Mouse (Mus musculus) T-helper 1 cell (primary cell): ENCODE measurements around the gene Gm21964.

Experiments
- in situ Hi-C: fragments of 300-600 bp; cut with MboI, MseI; formaldehyde crosslinking; loops from one replicate; pipeline ENCODE4 v1.15.1; 2025; ENCODE audit warnings: high pct_unique_total_duplicates

Gm21964 gene

GRCm38 (mm10) chr8:110100907-110101306 lies at the start of gene Gm21964:
Gene Gm21964 (plus strand): TSS chr8:110101207.
- in situ Hi-C loops, result no loop called here

DNA sequence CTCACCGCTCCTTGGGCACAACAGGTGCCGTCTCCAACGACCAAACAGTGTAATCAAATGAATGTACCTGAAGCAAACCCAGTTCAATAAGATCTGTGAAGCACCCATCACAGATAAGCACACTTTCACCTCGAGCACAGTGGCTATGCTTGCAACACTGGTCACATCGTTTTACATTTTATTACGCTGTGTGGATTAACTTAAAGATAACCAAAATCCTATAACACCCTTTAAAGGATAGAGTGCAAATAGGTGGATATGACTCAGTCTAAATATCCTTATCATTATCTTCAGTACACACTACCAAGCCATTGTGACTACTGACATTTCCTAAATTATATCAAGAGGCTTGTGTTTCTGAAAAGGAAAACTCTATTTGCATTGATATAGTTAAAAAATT lies 49.8 kb upstream of the Gm21964 start:
- in situ Hi-C loops, result no loop called here

- in situ Hi-C loops, result no loop called here
These were observed 42.8 kb upstream of the Gm21964 start for GRCm38 (mm10) chr8:110058207-110058606.

DNA sequence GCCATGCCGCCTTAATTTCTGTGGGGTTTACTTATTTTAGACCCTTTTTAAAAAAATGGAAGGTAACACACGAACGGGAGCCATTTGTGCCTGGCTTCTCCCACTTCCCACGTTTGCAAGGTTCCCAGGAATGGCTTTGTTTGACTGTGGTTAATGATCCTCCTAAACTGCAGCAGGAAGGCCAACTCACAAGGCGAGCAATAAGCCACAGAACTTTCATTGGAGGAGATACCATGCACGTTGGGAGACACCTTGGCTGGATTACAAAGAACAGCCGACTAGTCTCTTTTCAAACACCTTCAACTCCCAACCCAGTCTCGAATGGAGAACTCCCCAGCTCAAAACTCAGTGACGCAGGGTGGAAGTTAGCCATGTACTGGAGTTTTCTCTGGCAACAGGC lies 36.8 kb upstream of the Gm21964 start:
- in situ Hi-C loops, result no loop called here

- in situ Hi-C loops, result no loop called here
These were observed 36.2 kb upstream of the Gm21964 start for GRCm38 (mm10) chr8:110064606-110065365.

DNA sequence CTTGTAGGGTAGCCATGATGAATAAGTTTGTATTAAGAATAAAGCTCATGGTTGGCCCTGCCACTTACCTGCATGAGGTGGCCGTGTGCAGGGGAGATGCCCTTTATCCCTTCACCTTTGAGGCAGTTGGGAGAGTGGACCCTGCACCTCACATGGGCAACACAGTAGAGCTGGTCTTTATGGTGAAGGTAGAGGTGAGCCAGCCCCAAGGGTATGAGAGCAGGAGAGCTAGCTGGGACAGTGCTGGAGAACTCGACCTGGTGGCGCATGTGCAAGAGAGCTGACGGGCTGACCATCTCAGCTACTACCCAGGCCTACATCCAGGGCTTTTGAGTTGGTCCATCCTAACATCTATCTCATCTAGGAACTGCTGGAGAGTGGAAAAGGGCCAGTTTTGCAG lies 35.3 kb upstream of the Gm21964 start:
- in situ Hi-C loops, result no loop called here

DNA sequence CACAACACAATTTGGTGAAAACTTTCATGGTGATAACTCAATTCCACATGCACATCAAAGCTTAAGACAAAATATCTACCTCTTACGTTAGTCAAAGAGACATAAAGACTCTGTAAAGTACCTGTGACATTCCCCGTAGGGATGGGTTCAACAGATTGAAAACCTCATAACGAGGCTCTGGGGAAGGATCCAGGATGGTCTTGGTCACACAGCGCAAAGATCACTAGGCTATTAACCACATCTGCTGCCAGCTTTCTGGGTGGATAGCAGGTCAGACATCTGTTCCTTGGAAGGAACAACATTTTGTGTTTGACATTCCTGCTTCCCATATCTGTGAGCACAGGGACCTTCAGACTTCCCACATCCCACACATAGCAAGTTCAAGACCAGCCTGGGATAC lies 31.3 kb upstream of the Gm21964 start:
- in situ Hi-C loops, result loop anchor here (5.0 kb wide), 1 partner anchor 97 kb away; no protein-coding TSS in a partner anchor

DNA sequence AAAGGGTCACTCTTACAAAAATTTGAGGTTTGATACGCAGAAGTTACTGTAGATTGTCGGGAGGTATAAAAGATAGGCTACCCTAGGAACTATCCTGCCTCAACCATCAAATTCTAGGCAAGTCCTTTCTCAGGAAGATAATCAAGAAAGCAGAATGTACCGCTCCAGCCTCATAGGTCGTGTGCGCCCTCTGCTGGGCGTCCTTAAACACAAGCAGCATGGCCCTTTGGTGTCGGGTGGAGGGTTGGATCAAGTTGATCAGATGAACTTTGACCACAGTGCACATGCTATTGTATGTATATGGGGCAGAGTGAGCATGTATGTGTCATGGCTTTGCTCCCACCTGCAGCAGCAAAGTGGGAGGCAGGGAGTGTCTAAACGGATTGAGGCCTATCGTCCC lies 29.4 kb upstream of the Gm21964 start:
- in situ Hi-C loops, result loop anchor here (5.0 kb wide), 1 partner anchor 99 kb away; no protein-coding TSS in a partner anchor

DNA sequence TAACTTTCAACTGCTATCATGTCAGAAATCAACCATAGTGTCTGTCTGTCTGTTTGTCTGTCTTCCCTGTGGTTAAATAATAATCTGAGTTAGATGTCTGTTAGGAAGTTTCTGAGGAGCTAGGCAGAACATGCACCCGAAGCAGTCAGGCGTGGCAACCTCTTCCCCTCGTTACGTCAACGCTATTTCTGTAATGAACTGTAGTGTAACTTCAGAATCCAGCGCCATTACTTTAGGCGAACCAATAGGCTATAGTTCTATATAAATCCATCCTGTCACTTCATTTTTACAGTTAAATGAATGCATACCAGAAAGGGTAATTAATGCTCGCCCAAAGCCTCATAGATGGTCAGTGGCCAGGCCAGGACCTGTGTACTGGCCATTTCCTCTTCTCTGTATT lies 26.5 kb upstream of the Gm21964 start:
- in situ Hi-C loops, result loop anchor here (5.0 kb wide), 1 partner anchor 102 kb away; no protein-coding TSS in a partner anchor

GRCm38 (mm10) chr8:110079282-110080221 lies 21.5 kb upstream of the Gm21964 start, which contains the start of gene Zfp612:
Gene Zfp612 (plus strand): TSS chr8:110079746.
- in situ Hi-C loops, result no loop called here

DNA sequence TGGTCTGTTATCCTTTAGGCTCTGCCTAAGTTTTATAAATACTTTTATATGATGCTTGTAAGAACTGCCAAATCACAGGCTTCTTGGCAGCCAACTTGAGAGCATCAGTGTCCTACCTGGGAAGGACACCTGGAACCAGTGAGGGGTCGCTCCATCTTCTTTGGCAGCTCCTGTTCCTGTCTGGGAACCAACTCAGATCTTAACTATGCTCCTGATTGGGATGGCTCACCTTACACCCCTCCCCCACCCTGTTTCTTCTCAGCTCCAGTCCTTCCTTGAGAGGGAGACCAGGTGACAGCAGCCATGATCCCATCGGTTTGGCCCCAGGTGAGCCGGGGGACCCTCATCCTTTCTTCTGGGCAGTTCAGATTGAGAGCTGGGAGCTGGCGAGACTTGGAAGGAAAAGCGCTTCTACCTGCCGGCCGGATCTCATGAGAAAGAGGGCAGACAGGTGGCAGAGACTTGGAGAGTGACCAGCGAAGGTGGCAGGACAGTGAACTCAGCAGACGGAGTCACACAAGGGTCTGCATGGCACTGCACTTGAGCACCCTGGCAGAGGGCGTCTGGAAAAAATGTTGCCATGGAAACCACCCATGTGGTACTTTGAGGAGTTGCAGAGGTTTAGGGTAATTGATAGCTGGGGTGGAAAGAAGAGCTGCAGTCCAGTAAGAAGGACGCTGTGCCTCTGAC lies 18.4 kb upstream of the Gm21964 start:
- in situ Hi-C loops, result no loop called here

- in situ Hi-C loops, result no loop called here
These were observed 9.1 kb upstream of the Gm21964 start for GRCm38 (mm10) chr8:110091869-110092268.

GRCm38 (mm10) chr8:110101676-110102075 lies 669 bp downstream of the Gm21964 start:
- in situ Hi-C loops, result no loop called here

DNA sequence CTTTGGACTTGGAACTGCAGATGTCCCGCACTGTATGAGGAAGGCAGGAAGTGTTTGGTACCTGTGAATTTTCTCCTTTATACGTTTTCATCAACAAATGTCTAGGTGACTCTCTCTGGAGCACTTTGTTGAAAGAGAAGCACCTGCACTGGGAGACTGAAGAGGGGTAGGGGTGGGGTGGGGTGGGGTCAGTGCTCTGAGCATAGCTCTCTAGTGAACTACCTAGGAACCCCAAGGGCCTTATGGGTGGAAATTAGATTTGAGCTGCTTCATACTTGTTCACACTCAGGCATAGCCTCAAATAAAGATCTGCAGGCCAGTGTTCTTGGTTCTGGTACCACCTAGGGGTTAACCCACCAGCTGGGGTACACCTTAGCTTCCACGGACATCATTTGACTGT lies 1.6 kb downstream of the Gm21964 start, which contains the start of gene Gm17720:
Gene Gm17720 (minus strand): TSS at position 101 of the 400 bp plus-strand sequence.
- in situ Hi-C loops, result no loop called here

DNA sequence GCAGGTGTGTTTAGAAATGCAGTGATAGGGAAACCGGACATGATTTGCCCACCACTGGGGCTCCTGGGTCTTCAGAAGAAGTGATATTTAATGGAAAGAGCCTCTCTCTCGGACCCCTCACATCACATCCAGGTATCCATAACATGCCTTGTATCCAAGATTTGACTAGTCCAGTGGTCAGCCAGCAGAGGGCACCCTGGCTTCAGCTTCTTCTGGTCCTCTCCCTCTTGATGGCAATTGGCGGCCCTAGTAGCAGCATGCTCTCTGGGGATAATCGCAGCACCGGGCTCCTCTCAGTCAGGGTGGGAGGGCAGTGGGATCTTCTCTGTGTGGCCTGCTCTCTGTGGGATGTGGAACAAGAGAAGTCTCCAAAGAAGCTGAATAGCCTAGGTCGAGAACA lies 18.7 kb downstream of the Gm21964 start:
- in situ Hi-C loops, result no loop called here

DNA sequence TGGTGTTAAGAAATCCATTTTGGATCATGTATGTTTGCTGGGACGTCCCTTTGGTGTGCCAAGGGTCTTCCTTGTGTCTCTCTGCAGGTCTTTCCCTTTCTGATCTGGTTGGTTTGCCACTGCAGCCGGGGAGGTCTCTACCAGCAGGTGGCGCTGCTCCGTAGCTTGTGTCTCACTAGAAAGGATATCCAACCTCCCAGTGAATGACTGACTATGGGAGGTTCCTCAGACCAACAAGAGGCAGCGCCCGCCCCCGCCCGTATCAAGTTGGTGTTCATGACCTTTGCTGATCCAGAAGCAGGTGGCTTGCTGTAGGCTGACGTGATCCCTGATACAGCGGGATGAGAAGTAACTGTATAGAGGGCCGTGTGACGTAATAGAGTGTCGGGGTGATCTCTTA lies 29.5 kb downstream of the Gm21964 start:
- in situ Hi-C loops, result no loop called here

- in situ Hi-C loops, result no loop called here
These were observed 33.2 kb downstream of the Gm21964 start for GRCm38 (mm10) chr8:110134236-110134635.

- in situ Hi-C loops, result no loop called here
These were observed 34.5 kb downstream of the Gm21964 start for GRCm38 (mm10) chr8:110135515-110135914.

GRCm38 (mm10) chr8:110140156-110140555 lies 39.1 kb downstream of the Gm21964 start:
- in situ Hi-C loops, result no loop called here

DNA sequence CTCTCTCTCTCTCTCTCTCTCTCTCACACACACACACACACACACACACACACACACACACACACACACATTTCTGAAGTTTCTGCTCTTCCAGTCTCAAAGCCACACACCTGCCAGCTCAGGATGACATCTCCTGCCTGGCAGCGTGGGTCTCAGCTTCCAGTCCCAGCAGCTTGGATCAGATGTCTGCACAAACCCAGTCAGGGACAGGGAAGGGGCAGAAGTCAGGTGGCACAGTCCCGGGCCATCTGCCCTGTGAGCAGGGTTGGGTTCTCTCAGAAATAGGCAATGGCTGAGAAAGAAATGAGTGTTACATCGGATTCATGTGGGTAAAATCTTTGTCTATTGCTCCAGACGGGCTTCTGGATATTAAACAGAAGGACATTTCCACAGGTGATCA lies 39.8 kb downstream of the Gm21964 start:
- in situ Hi-C loops, result no loop called here

- in situ Hi-C loops, result no loop called here
These were observed 44.5 kb downstream of the Gm21964 start for GRCm38 (mm10) chr8:110145538-110145937.

DNA sequence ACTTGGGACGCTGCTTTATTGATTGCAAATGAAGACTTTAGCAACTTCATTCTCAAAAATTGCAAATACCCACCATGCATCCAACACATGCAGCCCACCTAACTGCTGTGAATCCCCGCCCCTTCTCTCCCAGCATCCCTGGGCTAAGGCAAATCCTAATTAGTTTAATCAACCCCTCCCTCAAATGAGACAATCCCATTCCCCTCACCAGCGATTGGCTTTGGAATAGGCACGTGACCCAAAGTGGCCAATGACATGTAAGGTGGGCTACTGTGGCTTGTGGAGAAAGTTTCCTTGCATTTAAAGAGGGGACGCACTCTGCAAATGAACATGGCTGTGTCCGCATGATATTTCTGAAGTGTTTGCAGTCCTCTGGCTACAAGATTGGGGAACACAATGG lies 51.9 kb downstream of the Gm21964 start:
- in situ Hi-C loops, result no loop called here
